Mouse (Mus musculus): Measurements from ENCODE around the gene Rbpms2. TPM values are rescaled to one million over a fixed set of nuclear protein-coding genes. Genes with fewer than 3 reads are reported as not detected.

Gene Rbpms2
- 17.9 and 26.3 TPM in 2 replicates for polyA plus RNA-seq (2015; fragmentation: Nextera tagmentation; extraction: Ambion mirVana)

GRCm38 (mm10) chr9:65629025-65629766, at the start of gene Rbpms2:
Gene Rbpms2, plus strand, starts transcription at chr9:65629648.

GRCm38 (mm10) chr9:65579781-65580371, 49.6 kb upstream of the Rbpms2 start, which contains the start of gene Plekho2:
Gene Plekho2, minus strand, starts transcription at chr9:65580040.

DNA sequence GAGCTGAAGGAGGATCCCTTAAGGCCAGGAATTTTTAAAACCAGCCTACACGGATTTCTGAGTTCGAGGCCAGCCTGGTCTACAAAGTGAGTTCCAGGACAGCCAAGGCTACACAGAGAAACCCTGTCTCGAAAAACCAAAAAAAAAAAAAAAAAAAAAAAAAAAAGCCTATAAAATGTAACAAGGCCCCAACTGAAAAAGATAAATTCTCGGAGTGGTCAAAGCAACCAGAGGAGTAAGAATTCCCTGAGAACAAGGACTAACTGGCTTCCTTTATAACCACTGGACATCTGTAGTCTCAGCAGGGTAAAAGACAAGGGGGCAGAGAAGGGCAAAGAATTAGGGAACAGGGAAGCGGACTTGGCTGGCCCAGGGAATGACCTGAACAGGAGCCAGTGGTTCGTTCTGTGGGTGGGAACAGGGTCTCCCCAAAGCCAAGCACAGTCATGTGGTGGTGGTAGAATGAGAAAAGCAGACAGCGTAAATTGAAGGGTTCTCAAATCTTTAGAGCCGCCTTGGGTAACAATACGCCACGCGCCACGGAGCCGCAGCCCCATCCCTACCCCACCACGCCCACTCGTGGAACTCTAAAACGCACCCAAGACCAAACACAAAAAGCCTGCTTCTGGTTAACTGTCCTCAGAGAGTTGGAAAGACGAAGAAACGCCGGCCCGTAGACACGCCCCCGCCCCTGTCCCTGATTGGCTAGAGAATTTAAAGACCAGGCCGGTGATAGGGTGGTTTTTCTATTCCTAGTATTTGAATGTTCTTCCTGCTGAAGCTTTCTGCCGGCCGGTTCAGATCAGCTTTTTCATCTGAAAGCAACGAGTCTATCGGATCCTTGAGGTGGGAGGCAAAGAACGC, 42.8 kb upstream of the Rbpms2 start, which contains the start of gene Pif1:
Gene Pif1, plus strand, starts transcription at position 755 of the 864 bp plus-strand sequence.

DNA sequence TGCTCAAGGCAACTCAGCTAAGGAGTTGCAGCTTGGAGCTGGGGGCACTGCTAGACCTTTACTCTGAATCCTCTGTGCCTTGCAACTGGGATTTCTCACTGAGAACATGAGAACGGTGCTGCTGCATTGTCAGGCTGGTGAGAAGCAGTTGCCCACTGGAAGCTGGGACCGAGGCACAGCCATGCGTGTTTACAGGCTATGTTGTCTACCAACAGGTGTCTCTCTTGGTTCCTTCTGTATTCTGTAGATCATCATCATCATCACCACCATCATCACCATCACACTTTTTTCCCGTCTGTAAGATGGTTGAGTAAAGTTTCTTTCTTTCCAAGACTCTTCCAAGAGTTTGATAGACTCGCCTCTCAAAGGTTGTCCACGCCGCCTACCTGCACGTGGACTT, 38.3 kb downstream of the Rbpms2 start, which contains the start of gene Oaz2:
Gene Oaz2, plus strand, starts transcription at position 301 of the 400 bp plus-strand sequence.

Other genes starting within 250 kb of the Rbpms2 start
- gene Kbtbd13, start 238.0 kb upstream of the Rbpms2 start, polyA plus RNA-seq (2015; fragmentation: Nextera tagmentation; extraction: Ambion mirVana), result 0.26 and 0.35 TPM in 2 replicates
- 3.5 and 4.7 TPM in 2 replicates for gene Rasl12, start 231.1 kb upstream of the Rbpms2 start, polyA plus RNA-seq (2015; fragmentation: Nextera tagmentation; extraction: Ambion mirVana)
- 1.3 TPM in 1 of 2 replicates, not detected in the other for gene Slc51b, start 206.7 kb upstream of the Rbpms2 start, polyA plus RNA-seq (2015; fragmentation: Nextera tagmentation; extraction: Ambion mirVana)
- gene Mtfmt, start 193.9 kb upstream of the Rbpms2 start, polyA plus RNA-seq (2015; fragmentation: Nextera tagmentation; extraction: Ambion mirVana), result 11.7 and 17.8 TPM in 2 replicates
- 85.8 and 102 TPM in 2 replicates for gene Spg21, start 168.7 kb upstream of the Rbpms2 start, polyA plus RNA-seq (2015; fragmentation: Nextera tagmentation; extraction: Ambion mirVana)
- 0.10 TPM in 1 of 2 replicates, not detected in the other for gene Ankdd1a, start 109.5 kb upstream of the Rbpms2 start, polyA plus RNA-seq (2015; fragmentation: Nextera tagmentation; extraction: Ambion mirVana)
- gene Plekho2, start 49.6 kb upstream of the Rbpms2 start, polyA plus RNA-seq (2015; fragmentation: Nextera tagmentation; extraction: Ambion mirVana), result 21.8 and 32.3 TPM in 2 replicates
- 1.6 and 2.4 TPM in 2 replicates for gene Pif1, start 42.5 kb upstream of the Rbpms2 start, polyA plus RNA-seq (2015; fragmentation: Nextera tagmentation; extraction: Ambion mirVana)
- gene Oaz2, start 38.4 kb downstream of the Rbpms2 start, polyA plus RNA-seq (2015; fragmentation: Nextera tagmentation; extraction: Ambion mirVana), result 278 and 284 TPM in 2 replicates
- gene Zfp609, start 197.9 kb downstream of the Rbpms2 start, polyA plus RNA-seq (2015; fragmentation: Nextera tagmentation; extraction: Ambion mirVana), result 5.1 and 5.5 TPM in 2 replicates